Mouse (Mus musculus): ENCODE results near the gene Ppp4r3b.

Ppp4r3b gene

DNA sequence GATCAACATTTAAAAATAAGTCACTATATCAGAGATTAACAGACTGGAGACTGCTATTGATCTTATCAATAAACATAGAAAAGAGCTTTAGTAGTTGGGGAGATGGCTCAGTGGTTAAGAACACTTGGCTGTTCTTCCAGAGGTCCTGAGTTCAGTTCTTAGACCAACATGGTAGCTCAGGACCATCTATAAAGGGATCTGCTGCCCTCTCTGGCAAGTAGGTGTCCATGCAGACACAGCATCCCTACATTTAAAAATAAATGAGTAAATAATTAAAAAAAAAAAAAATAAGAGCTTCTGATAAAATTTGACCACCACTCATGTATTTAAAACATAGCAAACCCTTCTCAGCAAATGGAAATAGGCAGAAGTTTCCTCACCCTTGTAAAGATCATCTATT lies 65.4 kb downstream of the Ppp4r3b start:
- DNase-seq (ENCODE audit: low spot score in 2 of 2), result no peak

DNA sequence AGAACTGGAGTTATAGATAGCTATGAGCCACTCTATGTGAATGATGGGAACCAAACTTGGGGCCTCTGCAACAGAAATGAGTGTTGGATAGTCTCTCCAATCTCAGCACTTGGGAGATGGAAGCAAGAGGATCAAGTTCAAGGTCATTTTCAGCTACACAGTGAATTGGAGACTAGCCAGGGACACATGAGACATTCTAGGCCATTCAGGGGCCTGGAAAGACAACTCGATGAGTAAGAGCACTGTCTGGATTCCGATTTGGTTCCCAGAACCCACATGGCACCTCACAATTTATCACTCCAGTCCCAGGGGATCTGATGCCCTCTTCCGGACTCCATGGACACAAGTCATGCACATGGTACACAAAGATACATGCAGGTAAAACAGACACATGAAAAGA lies 65.9 kb downstream of the Ppp4r3b start:
- no peak for DNase-seq (ENCODE audit: low spot score in 2 of 2)

DNA sequence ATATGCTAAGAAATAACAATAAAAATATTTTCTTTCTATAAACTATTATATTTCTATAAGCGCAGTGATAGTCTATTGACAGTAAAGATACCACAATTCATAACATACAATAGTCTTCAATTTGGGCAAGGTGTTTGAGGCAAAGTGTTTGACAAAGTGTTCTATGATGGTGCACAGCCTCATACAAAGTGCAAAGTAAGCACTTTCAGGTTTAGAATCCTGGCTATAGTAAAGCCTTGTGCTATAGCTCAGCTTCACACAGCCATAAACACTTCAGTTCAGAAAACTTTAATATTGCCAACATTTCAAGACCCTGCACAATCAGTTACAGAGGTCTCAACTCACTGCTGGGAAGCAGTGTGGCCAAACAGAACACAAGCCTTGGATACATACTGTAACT lies 66.7 kb downstream of the Ppp4r3b start:
- no peak for DNase-seq (ENCODE audit: low spot score in 2 of 2)

DNA sequence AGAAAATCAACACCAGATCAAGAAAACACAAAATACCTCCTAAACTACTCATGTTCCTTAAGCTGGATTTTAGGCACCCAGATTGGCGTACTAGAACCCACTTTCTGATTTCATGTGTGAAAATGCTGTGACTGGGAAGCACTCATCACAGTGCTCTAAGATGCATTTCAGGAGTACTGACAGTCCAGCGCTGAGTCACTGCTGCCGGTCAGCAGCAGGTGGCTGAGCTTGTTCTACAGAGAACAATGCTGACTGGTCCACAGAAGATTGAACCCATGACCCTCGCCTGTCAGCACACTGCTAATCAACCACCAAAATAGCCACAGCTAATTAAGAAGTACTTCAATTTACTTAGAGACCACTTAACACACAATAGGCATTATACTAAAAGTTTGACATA lies 69.3 kb downstream of the Ppp4r3b start:
- no peak for DNase-seq (ENCODE audit: low spot score in 2 of 2)

DNA sequence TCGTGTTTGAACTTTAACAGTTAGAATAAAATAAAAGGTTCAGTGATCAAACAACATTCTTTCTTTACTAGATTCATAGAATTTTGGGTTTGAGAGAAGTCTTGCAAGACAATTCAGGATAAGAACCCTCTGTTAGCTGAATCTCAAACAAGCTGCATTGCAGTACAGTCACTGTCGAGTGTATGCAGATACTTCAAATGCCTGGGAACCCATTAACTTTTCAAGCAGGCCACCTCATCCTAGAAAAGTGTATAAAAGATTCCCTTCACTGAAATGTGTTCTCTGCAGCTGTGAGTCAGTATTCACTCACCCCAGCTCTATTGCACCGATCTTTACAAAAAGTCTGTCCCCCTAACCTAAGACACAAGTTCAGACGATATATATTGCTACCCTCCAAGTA lies 73.3 kb downstream of the Ppp4r3b start:
- no peak for DNase-seq (ENCODE audit: low spot score in 2 of 2)

DNA sequence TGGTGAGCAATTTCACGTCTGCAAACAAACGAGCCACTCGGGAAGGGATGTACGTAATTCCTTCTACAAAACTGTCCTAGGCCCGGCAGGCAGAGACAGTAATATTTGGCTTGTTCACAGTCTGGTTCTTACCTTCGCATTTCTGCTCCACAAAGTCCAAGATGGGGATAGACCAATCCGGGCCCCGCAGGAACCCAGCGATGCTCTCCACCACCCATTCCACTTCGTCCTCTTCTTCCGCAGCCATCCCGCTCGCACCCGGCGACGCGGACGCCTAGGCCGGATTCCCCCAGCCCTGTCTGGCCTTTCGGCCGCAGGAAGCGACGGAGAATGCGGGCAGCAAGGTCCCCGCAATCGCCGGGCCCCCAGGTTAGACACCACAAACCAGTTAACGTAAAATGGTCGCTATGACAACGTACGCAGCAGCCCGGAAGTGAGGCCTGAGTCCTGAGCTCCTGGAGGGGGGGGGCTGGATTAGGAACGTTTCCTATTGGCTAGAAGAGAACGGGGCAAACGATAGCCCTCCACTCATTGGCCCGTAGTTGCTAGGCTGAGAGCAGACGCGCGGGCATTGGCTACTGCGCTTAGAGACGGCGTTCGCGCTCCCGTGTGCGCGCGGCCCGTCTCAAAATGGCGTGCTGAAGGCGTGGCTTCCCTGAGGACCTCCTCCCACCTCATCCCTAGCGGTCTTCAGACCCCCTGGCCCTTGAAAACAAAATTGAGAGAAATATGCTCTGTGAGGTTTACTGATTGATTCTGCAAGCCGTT lies 74.4 kb downstream of the Ppp4r3b start, which contains the start of gene Cfap36:
Cfap36 (minus strand) TSS at position 527 of the 768 bp plus-strand sequence.
- DNase-seq (ENCODE audit: low spot score in 2 of 2), result peak; percentile 86 to 90

DNA sequence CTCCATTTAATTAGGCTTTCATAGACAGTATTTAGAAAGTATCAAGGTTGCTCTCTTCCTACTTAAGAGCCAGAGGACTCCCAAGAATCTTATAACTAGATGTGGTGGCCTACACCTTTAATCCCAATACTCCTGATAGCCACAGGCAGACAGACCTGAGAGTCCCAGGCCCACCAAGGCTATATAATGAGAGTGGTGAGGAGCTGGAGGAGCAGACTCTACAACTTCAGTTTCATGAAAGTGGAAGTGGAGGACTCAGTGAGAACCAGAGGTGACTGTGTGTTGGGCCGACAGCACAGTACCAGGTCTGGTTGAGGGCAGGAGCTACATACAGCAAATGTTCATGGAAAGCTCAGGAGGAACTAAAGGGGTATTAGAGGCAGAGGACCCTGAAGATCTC lies 75.0 kb downstream of the Ppp4r3b start:
- DNase-seq (ENCODE audit: low spot score in 2 of 2), result no peak

DNA sequence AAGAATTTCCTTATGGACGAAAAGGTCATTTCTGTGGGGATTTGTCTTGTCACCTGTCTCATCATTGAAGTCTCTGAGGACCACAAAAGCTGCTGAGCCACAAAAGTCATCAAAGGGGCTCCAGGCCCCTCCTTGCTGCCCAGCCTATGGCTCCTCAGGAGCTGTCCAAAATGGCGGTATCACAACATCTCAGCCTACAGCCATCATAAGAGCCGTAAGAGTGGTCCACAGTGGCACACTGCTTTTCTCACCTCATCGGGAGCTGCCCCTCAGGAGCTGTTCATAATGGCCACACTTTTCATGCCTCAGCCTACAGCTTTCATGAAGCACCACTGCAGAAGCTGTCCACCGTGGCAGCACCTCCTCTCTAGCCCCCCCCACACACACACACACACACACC lies 75.7 kb downstream of the Ppp4r3b start:
- no peak for DNase-seq (ENCODE audit: low spot score in 2 of 2)

DNA sequence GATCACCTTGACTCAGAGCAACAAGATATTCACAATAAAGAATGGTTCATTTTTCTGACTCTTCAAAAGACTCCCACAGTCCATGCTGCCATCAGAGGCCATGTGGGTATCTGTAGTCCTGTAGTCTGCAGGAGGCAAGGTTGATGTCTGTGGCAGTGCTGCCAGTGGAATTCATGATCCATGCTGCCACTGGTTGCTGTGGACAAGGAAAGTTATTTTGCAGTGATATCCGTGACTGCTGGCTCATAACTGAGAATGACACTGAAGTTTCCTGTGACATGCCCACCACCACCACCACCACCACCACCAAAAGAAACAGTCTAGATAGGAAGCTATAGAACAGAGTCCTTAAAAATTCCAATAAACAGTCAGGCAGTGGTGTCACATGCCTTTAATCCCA lies 82.0 kb downstream of the Ppp4r3b start:
- no peak for DNase-seq (ENCODE audit: low spot score in 2 of 2)

DNA sequence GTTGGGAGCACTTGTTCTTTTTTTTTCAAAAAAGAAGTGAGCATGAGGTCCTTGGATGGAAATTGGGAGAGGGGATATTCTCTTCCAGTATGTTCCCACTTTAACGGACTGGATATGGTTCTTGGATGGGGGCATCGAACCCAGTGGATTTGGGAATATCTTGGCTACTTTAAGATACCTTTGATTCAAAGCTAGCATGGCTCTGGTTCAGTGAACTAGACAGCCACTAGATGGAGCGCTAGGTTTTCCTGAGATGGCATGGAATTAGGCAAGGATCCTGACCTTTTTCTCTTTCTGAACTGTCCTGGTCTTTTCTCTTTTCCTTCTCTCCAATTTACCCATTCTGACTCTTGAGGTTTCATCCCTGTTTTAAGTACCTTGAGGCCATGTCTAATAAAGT lies 95.1 kb downstream of the Ppp4r3b start:
- no peak for DNase-seq (ENCODE audit: low spot score in 2 of 2)
